Mouse (Mus musculus): ENCODE data around the gene 3110070M22Rik. TPM values are rescaled to one million over a fixed set of nuclear protein-coding genes. Genes with fewer than 3 reads are reported as not detected.
"Not testable (repeated sequence)": the region's sequence is repeated elsewhere in the genome, so short reads cannot be mapped to it uniquely, and the experiment has no call there.

Gene 3110070M22Rik
- polyA plus RNA-seq (2012; rRNA removed): 1.5 and 1.7 TPM in 2 replicates

DNA sequence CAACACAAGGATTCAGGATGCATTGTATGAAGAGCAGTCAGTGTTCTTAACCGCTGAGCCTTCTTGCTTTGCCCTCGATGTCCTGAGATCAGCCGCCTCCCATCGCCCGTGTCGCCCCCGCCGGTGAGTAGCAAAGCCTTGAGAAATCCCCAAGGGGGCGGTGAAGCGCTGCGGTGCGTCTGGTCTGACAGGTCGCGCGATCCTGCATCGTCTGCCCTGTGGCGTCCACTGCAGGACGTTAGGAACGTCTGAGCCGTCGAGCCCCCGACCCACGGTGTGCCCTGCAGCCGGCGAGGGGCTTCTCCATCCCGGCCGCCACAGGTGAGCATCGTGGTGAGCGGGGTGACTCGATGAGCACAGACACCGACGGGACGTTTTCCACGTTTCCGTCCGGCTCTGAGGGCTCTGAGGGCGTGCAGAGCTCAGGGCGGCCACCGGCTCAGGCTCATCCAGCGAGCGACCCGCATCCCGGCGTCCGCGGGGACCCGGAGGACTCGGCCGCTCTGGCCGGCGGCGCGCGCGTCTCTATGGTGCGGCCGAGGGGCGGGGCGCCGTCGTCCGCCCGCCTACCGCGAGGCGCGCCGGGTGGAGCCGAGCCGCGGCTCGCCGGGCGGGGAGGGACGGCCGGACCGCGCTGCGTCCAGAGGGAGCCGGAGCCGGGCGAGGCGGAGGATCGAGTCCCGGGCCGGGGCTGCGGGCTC, at the start of gene 3110070M22Rik, which contains the start of gene Tmem267:
Gene 3110070M22Rik, minus strand, starts transcription at position 504 of the 701 bp plus-strand sequence.
Gene Tmem267, plus strand, starts transcription at position 160 of the 701 bp plus-strand sequence.
- Histone ChIP-seq H3K4me3 (replicated peaks; ENCODE audit: insufficient read depth, low read depth, low read length) (peak within 1 kb of the TSS; percentile 95), H3K27ac (ENCODE audit: insufficient read depth, low read length) (peak within 1 kb of the TSS; percentile 87), H3K4me1 (ENCODE audit: control insufficient read depth, insufficient read depth, low read length) (no peaks in the 10 kb centered on the region), H3K27me3 (ENCODE audit: control insufficient read depth, insufficient read depth, low read length) (no peaks in the 10 kb centered on the region)
- peak; percentile 15; the same call in 1 of the 2 replicates for TF ChIP-seq CTCF (IDR thresholded peaks at IDR 0.05; ENCODE audit: borderline replicate concordance, insufficient read depth, low read depth, low read length)
- TF ChIP-seq POLR2A (IDR thresholded peaks at IDR 0.05; ENCODE audit: borderline replicate concordance, insufficient read depth, low read length): peak; percentile 72
- DNase-seq: peak; percentile 83 to 88
- WGBS: 72% methylated on average over 87 of the region's 87 CpGs

GRCm38 (mm10) chr13:119494938-119495337, 6.8 kb upstream of the 3110070M22Rik start:
- H3K27me3 ChIP-seq (ENCODE audit: control insufficient read depth, insufficient read depth, low read length); H3K27ac ChIP-seq (ENCODE audit: insufficient read depth, low read length); H3K4me1 ChIP-seq (ENCODE audit: control insufficient read depth, insufficient read depth, low read length); DNase-seq; H3K4me3 ChIP-seq (replicated peaks; ENCODE audit: insufficient read depth, low read depth, low read length): not testable (repeated sequence)
- 95% methylated on average over 13 of the region's 22 CpGs for WGBS

GRCm38 (mm10) chr13:119492083-119492482, 3.9 kb upstream of the 3110070M22Rik start:
- not testable (repeated sequence) for H3K27ac ChIP-seq (ENCODE audit: insufficient read depth, low read length); H3K4me3 ChIP-seq (replicated peaks; ENCODE audit: insufficient read depth, low read depth, low read length); H3K27me3 ChIP-seq (ENCODE audit: control insufficient read depth, insufficient read depth, low read length); DNase-seq; H3K4me1 ChIP-seq (ENCODE audit: control insufficient read depth, insufficient read depth, low read length)
- WGBS: 89% methylated on average over 10 of the region's 10 CpGs

- Histone ChIP-seq H3K27me3 (ENCODE audit: control insufficient read depth, insufficient read depth, low read length) (no peaks in the 10 kb centered on the region), H3K27ac (ENCODE audit: insufficient read depth, low read length) (no peak overlapping the region), H3K4me1 (ENCODE audit: control insufficient read depth, insufficient read depth, low read length) (no peaks in the 10 kb centered on the region), H3K4me3 (replicated peaks; ENCODE audit: insufficient read depth, low read depth, low read length) (peak overlapping the region; percentile 95)
- TF ChIP-seq POLR2A (IDR thresholded peaks at IDR 0.05; ENCODE audit: borderline replicate concordance, insufficient read depth, low read length) (no peak), CTCF (IDR thresholded peaks at IDR 0.05; ENCODE audit: borderline replicate concordance, insufficient read depth, low read depth, low read length) (no peak)
- DNase-seq: peak in 1 of 2 experiments; percentile 23
- WGBS: 43% methylated on average over 7 of the region's 7 CpGs
Measured at GRCm38 (mm10) chr13:119487354-119487753, 829 bp downstream of the 3110070M22Rik start.

GRCm38 (mm10) chr13:119477789-119478188, 10.4 kb downstream of the 3110070M22Rik start:
- Histone ChIP-seq H3K27ac (ENCODE audit: insufficient read depth, low read length) (no peak overlapping the region), H3K4me1 (ENCODE audit: control insufficient read depth, insufficient read depth, low read length) (no peaks in the 10 kb centered on the region), H3K27me3 (ENCODE audit: control insufficient read depth, insufficient read depth, low read length) (no peaks in the 10 kb centered on the region), H3K4me3 (replicated peaks; ENCODE audit: insufficient read depth, low read depth, low read length) (no peak overlapping the region)
- TF ChIP-seq POLR2A (IDR thresholded peaks at IDR 0.05; ENCODE audit: borderline replicate concordance, insufficient read depth, low read length) (no peak), CTCF (IDR thresholded peaks at IDR 0.05; ENCODE audit: borderline replicate concordance, insufficient read depth, low read depth, low read length) (no peak)
- no peak for DNase-seq
- WGBS: 94% methylated on average over 2 of the region's 2 CpGs

DNA sequence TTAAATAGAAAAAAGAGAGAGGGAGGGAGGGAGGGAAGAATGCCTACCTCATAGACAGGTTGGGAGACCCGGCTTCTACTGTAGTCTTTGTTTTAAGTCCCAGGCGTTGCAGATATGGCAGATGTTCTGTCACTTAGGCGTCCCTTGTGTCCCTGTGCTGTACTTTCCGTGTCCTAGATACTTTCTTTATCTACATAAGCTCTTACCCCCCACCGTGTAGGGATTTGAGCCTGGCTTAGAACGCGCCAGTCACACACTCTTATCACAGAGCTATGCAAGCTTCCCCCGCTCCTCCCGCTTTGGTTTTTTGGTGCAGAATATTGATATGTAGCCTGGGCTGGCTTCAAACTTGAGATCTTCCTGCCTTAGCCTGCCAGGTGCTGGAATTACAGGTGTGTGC, 11.6 kb downstream of the 3110070M22Rik start:
- TF ChIP-seq CTCF (IDR thresholded peaks at IDR 0.05; ENCODE audit: borderline replicate concordance, insufficient read depth, low read depth, low read length) (no peak), POLR2A (IDR thresholded peaks at IDR 0.05; ENCODE audit: borderline replicate concordance, insufficient read depth, low read length) (no peak)
- 86% methylated on average over 9 of the region's 9 CpGs for WGBS
- H3K27me3 ChIP-seq (ENCODE audit: control insufficient read depth, insufficient read depth, low read length): no peaks in the 10 kb centered on the region
- H3K4me3 ChIP-seq (replicated peaks; ENCODE audit: insufficient read depth, low read depth, low read length): no peak overlapping the region
- no peak overlapping the region for H3K27ac ChIP-seq (ENCODE audit: insufficient read depth, low read length)
- no peaks in the 10 kb centered on the region for H3K4me1 ChIP-seq (ENCODE audit: control insufficient read depth, insufficient read depth, low read length)
- no peak for DNase-seq

DNA sequence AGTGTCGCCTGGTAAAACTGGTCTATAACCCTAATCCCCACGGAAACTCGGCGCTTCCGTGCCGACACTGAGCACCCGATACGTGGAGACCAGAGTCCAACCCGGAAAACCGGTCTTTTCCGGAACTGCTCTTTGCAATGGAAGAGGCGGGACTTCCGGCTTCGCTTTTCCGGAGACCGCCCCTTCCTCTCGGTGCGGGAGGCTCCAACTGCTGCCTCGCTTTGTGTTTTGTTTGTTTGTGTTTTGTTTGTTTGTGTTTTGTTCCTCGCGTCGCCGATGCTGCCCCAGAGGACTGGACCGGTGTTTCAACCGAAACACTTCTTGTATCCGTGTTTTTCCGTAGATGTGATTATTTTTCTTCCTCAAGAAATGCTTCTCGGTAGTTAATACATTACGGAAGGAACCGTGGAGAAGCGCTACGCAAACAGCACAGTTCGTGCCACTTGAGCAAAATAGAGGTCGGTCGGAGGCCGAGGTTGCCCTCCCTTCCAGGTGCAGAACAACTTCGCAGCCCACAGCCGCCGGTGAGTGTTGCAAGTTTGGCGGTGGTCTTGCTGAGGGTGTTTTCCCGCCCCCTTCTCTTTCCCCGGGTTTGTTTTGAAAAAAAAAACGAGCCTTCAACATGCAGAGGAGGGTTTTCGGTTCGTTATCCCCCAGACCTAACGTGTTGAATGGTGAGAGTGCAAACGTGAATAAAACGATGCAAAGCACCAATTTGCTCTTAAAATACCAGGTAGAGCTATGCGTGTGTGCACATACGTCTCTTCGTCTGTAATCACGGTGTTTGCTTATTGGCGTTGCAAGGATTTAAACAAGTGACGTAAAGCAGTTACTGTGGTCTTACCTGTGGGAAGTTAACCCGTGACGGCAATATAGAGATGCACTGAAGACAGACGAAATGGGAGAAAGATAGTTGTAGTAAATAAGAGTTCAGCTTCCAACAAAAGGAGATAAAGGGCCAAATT, 25.3 kb downstream of the 3110070M22Rik start, which contains the start of gene 4833420G17Rik:
Gene 4833420G17Rik, plus strand, starts transcription at position 173 of the 965 bp plus-strand sequence.
- WGBS: 3% methylated on average over 57 of the region's 57 CpGs

More for the DNA sequence above, 25.3 kb downstream of the 3110070M22Rik start, which contains the start of gene 4833420G17Rik:
- Histone ChIP-seq H3K27me3 (ENCODE audit: control insufficient read depth, insufficient read depth, low read length) (no peaks in the 10 kb centered on the region), H3K27ac (ENCODE audit: insufficient read depth, low read length) (peak within 1 kb of the TSS; percentile 13; the same call in 1 of the 2 replicates), H3K4me1 (ENCODE audit: control insufficient read depth, insufficient read depth, low read length) (peaks cover 3% of the 10 kb centered on the region), H3K4me3 (replicated peaks; ENCODE audit: insufficient read depth, low read depth, low read length) (peak within 1 kb of the TSS; percentile 94)
- no peak for TF ChIP-seq CTCF (IDR thresholded peaks at IDR 0.05; ENCODE audit: borderline replicate concordance, insufficient read depth, low read depth, low read length)
- peak; percentile 91 for TF ChIP-seq POLR2A (IDR thresholded peaks at IDR 0.05; ENCODE audit: borderline replicate concordance, insufficient read depth, low read length)
- peak; percentile 85 to 91 for DNase-seq
